Mouse (Mus musculus): ENCODE data around the gene 6430548M08Rik. TPM values are rescaled to one million over a fixed set of nuclear protein-coding genes. Genes with fewer than 3 reads are reported as not detected.

The 6430548M08Rik gene
- polyA plus RNA-seq, 1 experiment from 2014 or later, result 35.7 TPM

GRCm38 (mm10) chr8:120177318-120178123 lies 63.6 kb downstream of the 6430548M08Rik start, which contains the start of gene Fam92b:
TSS of gene Fam92b (minus strand) at chr8:120177466.
- Histone ChIP-seq H3K9me3 (no peaks in the 10 kb centered on the region), H3K27me3 (replicated peaks) (no peaks in the 10 kb centered on the region), H3K4me3 (peak within 1 kb of the TSS; percentile 8; the same call in 1 of the 2 replicates), H3K9ac (no peak within 1 kb of the TSS; the same call in 1 of the 2 replicates), H3K4me1 (peaks cover 49% of the 10 kb centered on the region), H3K27ac (peak within 1 kb of the TSS; percentile 83), H3K36me3 (replicated peaks) (no peaks in the 10 kb centered on the region), H3K4me2 (peak within 1 kb of the TSS; percentile 46)
- WGBS, result 0% methylated on average over 20 of the region's 26 CpGs
- ATAC-seq (replicated peaks), result peak; percentile 84

- peak overlapping the region; percentile 46 for H3K4me2 ChIP-seq
Observed at GRCm38 (mm10) chr8:120178124-120178514, 64.2 kb downstream of the 6430548M08Rik start.

GRCm38 (mm10) chr8:120179027-120179431 lies 65.1 kb downstream of the 6430548M08Rik start:
- Histone ChIP-seq H3K9ac (no peak overlapping the region), H3K4me3 (no peak overlapping the region), H3K9me3 (no peaks in the 10 kb centered on the region), H3K27ac (peak overlapping the region; percentile 49), H3K4me1 (peaks cover 48% of the 10 kb centered on the region), H3K36me3 (replicated peaks) (no peaks in the 10 kb centered on the region), H3K4me2 (peak overlapping the region; percentile 46), H3K27me3 (replicated peaks) (no peaks in the 10 kb centered on the region)
- peak; percentile 69 for ATAC-seq (replicated peaks)
- WGBS, result 1% methylated on average over 10 of the region's 10 CpGs

More at GRCm38 (mm10) chr8:120178124-120178514, 64.2 kb downstream of the 6430548M08Rik start:
- Histone ChIP-seq H3K27ac (peak overlapping the region; percentile 83), H3K36me3 (replicated peaks) (no peaks in the 10 kb centered on the region), H3K27me3 (replicated peaks) (no peaks in the 10 kb centered on the region), H3K4me3 (no peak overlapping the region), H3K9me3 (no peaks in the 10 kb centered on the region), H3K4me1 (peaks cover 49% of the 10 kb centered on the region), H3K9ac (no peak overlapping the region)
- no peak for ATAC-seq (replicated peaks)
- WGBS, result 2% methylated on average over 10 of the region's 10 CpGs

GRCm38 (mm10) chr8:120180445-120180970 lies 66.6 kb downstream of the 6430548M08Rik start:
- no peak overlapping the region for H3K27ac ChIP-seq
- H3K27me3 ChIP-seq (replicated peaks), result no peaks in the 10 kb centered on the region
- WGBS, result 42% methylated on average over 7 of the region's 7 CpGs
- H3K4me3 ChIP-seq, result no peak overlapping the region
- peaks cover 54% of the 10 kb centered on the region for H3K4me1 ChIP-seq
- no peak overlapping the region for H3K4me2 ChIP-seq
- H3K9ac ChIP-seq, result no peak overlapping the region
- H3K9me3 ChIP-seq, result no peaks in the 10 kb centered on the region
- H3K36me3 ChIP-seq (replicated peaks), result no peaks in the 10 kb centered on the region
- no peak for ATAC-seq (replicated peaks)

GRCm38 (mm10) chr8:120181274-120181673 lies 67.3 kb downstream of the 6430548M08Rik start:
- H3K4me1 ChIP-seq, result peaks cover 57% of the 10 kb centered on the region

GRCm38 (mm10) chr8:120181861-120182414 lies 68.0 kb downstream of the 6430548M08Rik start:
- ATAC-seq (replicated peaks), result no peak
- no peak overlapping the region for H3K27ac ChIP-seq
- H3K27me3 ChIP-seq (replicated peaks), result no peaks in the 10 kb centered on the region
- H3K9me3 ChIP-seq, result no peaks in the 10 kb centered on the region
- no peak overlapping the region for H3K9ac ChIP-seq
- 84% methylated on average over 4 of the region's 4 CpGs for WGBS
- H3K36me3 ChIP-seq (replicated peaks), result no peaks in the 10 kb centered on the region
- H3K4me1 ChIP-seq, result peaks cover 55% of the 10 kb centered on the region
- no peak overlapping the region for H3K4me3 ChIP-seq
- no peak overlapping the region for H3K4me2 ChIP-seq

More at GRCm38 (mm10) chr8:120181274-120181673, 67.3 kb downstream of the 6430548M08Rik start:
- H3K4me3 ChIP-seq, result no peak overlapping the region
- no peaks in the 10 kb centered on the region for H3K36me3 ChIP-seq (replicated peaks)
- 86% methylated on average over 5 of the region's 5 CpGs for WGBS
- H3K9ac ChIP-seq, result no peak overlapping the region
- no peak overlapping the region for H3K27ac ChIP-seq
- no peaks in the 10 kb centered on the region for H3K27me3 ChIP-seq (replicated peaks)
- no peak overlapping the region for H3K4me2 ChIP-seq
- ATAC-seq (replicated peaks), result no peak
- H3K9me3 ChIP-seq, result no peaks in the 10 kb centered on the region

- Histone ChIP-seq H3K4me2 (no peak overlapping the region), H3K4me1 (peaks cover 31% of the 10 kb centered on the region), H3K9ac (no peak overlapping the region), H3K9me3 (no peaks in the 10 kb centered on the region), H3K4me3 (no peak overlapping the region), H3K27ac (no peak overlapping the region), H3K36me3 (replicated peaks) (no peaks in the 10 kb centered on the region), H3K27me3 (replicated peaks) (no peaks in the 10 kb centered on the region)
- ATAC-seq (replicated peaks), result no peak
- 52% methylated on average over 9 of the region's 9 CpGs for WGBS
Observed at GRCm38 (mm10) chr8:120184366-120184765, 70.4 kb downstream of the 6430548M08Rik start.

GRCm38 (mm10) chr8:120184850-120185792 lies 71.2 kb downstream of the 6430548M08Rik start:
- Histone ChIP-seq H3K4me2 (peak overlapping the region; percentile 22; the same call in 1 of the 2 replicates), H3K9me3 (no peaks in the 10 kb centered on the region), H3K36me3 (replicated peaks) (no peaks in the 10 kb centered on the region), H3K27ac (peak overlapping the region; percentile 60), H3K4me3 (no peak overlapping the region), H3K27me3 (replicated peaks) (no peaks in the 10 kb centered on the region), H3K4me1 (peaks cover 29% of the 10 kb centered on the region), H3K9ac (0 out of 2 replicates have a peak overlapping the region, but pooled peaks have one; percentile 16)
- ATAC-seq (replicated peaks), result peak; percentile 34
- 20% methylated on average over 17 of the region's 17 CpGs for WGBS

- Histone ChIP-seq H3K9me3 (no peaks in the 10 kb centered on the region), H3K4me1 (peaks cover 34% of the 10 kb centered on the region), H3K36me3 (replicated peaks) (no peaks in the 10 kb centered on the region), H3K27me3 (replicated peaks) (no peaks in the 10 kb centered on the region), H3K4me2 (no peak overlapping the region), H3K9ac (no peak overlapping the region), H3K27ac (no peak overlapping the region), H3K4me3 (no peak overlapping the region)
- 55% methylated on average over 8 of the region's 8 CpGs for WGBS
- no peak for ATAC-seq (replicated peaks)
Observed at GRCm38 (mm10) chr8:120186454-120186853, 72.5 kb downstream of the 6430548M08Rik start.

- Histone ChIP-seq H3K9me3 (no peaks in the 10 kb centered on the region), H3K27me3 (replicated peaks) (no peaks in the 10 kb centered on the region), H3K36me3 (replicated peaks) (no peaks in the 10 kb centered on the region), H3K4me2 (no peak overlapping the region), H3K4me1 (peaks cover 34% of the 10 kb centered on the region), H3K27ac (no peak overlapping the region), H3K9ac (no peak overlapping the region), H3K4me3 (no peak overlapping the region)
- no peak for ATAC-seq (replicated peaks)
- WGBS, result 83% methylated on average over 6 of the region's 6 CpGs
Observed at GRCm38 (mm10) chr8:120188510-120188909, 74.6 kb downstream of the 6430548M08Rik start.

- Histone ChIP-seq H3K4me1 (peaks cover 34% of the 10 kb centered on the region), H3K27ac (no peak overlapping the region), H3K36me3 (replicated peaks) (no peaks in the 10 kb centered on the region), H3K9me3 (no peaks in the 10 kb centered on the region), H3K4me2 (no peak overlapping the region), H3K9ac (no peak overlapping the region), H3K4me3 (no peak overlapping the region), H3K27me3 (replicated peaks) (no peaks in the 10 kb centered on the region)
- 77% methylated on average over 6 of the region's 6 CpGs for WGBS
- no peak for ATAC-seq (replicated peaks)
Observed at GRCm38 (mm10) chr8:120189440-120189839, 75.5 kb downstream of the 6430548M08Rik start.

All from midbrain, embryonic 15.5 days (tissue).